Mouse (Mus musculus): ENCODE results near the gene Nup88. TPM values are rescaled to one million over a fixed set of nuclear protein-coding genes. Genes with fewer than 3 reads are reported as not detected.

Nup88 gene
- 10 to 100 TPM; 52.9 to 55.9 TPM for total RNA-seq (2021)
- long read RNA-seq, experiment 1, transcript Nup88-202 (17 exons, 2,389 nt) = major isoform, 28 of 64 reads
- long read RNA-seq, experiment 1, transcript Nup88-203 (17 exons, 2,453 nt) = minor isoform, 19 of 64 reads
- long read RNA-seq, experiment 1, partial matches to known transcripts = 9 of 64 reads
- long read RNA-seq, experiment 1, other reads (novel, unspliced or antisense) = 7 of 64 reads
- long read RNA-seq, experiment 2, transcript Nup88-202 (17 exons, 2,389 nt) = major isoform, 20 of 49 reads
- long read RNA-seq, experiment 2, transcript Nup88-203 (17 exons, 2,453 nt) = minor isoform, 9 of 49 reads
- long read RNA-seq, experiment 2, partial matches to known transcripts = 8 of 49 reads
- long read RNA-seq, experiment 2, other reads (novel, unspliced or antisense) = 12 of 49 reads

DNA sequence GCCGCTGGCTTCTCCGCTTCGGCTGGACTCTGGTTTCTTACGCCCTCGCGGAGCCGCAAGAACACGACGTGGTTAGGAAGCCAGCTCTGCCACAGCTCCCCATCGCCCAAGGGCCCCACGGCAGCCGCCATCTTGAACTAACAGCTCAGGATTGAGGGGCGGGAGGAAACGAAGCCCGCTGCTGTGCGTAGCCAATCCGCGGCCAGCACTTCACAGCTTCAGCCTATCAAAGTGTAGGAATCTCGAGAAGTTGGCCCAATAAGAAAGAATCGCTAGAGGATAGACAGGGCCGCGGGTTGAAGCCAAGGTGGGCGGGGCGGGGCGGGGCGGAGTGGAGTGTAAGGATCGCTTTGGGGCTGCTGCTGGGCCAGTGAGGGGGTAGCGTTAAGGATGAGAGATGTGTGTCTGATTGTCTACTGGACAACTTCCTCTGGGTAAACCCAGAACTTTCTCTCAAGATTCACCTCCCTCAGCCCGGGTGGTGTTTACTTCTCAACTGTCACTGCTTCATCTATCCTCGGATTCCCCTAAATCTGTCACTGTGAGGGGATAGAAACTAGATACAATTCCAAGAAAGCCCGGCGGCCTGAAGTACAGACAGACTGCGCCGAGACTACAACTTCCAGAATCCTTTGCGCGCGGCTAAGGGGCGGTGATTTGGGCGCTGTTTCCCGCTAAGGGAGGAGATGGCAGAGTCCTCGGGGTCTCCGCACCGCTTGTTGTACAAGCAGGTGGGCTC is at the start of gene Nup88, which contains the start of gene Rpain:
TSS of gene Nup88 (minus strand) at position 153 of the 739 bp plus-strand sequence.
TSS of gene Rpain (plus strand) at position 393 of the 739 bp plus-strand sequence.
- intact Hi-C loops (cut with DNase I) = no loop called here
- DNase-seq (ENCODE audit: low spot score in 2 of 2) = peak; percentile 96 to 97

DNA sequence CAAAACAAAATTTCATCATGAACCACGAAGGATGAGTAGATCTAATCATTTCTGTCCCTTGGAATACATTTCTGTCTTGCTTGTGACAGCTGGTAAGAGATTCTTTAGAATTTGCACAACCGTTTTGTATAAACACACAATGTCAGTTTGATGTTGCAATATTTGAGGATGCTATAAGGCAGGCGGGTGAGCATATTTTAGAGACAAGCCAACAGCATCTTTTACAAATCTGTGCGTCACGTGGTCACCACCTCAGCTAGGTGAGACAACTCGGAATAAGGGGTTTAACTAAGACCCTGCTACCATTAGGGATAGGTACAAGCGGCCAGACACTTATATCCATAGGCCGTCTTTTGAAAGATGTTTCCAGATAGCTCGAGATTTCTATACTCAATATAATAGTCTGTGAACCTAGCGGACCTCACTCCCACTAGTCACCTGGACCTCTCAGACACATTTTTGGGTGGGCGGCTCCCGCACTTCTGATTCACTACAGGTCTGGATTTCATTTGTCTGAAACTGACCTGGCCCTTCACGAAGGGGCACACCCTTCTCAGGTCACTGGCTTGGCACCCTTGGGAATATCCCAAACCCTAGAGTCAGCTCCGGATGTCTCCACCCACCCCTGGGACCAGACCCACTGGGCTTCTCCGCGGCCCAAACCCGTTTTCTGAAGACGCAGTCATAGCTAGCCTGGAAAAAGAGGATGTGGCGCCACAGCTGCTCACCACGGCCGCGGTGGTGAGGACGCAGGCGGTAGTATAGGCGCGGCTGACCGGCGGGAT is 48.8 kb upstream of the Nup88 start:
- intact Hi-C loops (cut with DNase I) = loop anchor here (5.0 kb wide), 1 partner anchor 34 kb away; no protein-coding TSS in a partner anchor
- peak; percentile 15 to 16 for DNase-seq (ENCODE audit: low spot score in 2 of 2)

DNA sequence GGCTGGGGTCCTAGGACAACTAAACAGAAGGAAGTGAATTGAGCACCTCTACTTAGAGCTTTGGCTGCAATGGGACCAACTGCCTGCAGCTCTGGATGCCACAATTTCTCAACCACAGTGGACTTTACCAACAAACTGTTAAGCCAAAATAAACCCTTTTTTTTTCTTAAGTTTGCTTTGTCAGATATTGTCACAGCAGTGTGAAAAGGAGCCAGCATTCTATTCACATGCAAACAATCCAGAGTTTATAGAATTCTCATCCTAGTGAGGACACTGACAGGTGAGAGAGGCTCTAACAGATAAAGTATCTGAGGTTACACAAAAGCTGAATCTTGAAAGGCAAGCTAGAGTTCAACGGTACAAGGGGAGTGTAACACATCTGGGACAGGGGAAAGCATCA is 47.3 kb upstream of the Nup88 start:
- no peak for DNase-seq (ENCODE audit: low spot score in 2 of 2)
- intact Hi-C loops (cut with DNase I) = loop anchor here (5.0 kb wide), 1 partner anchor 35 kb away; no protein-coding TSS in a partner anchor

DNA sequence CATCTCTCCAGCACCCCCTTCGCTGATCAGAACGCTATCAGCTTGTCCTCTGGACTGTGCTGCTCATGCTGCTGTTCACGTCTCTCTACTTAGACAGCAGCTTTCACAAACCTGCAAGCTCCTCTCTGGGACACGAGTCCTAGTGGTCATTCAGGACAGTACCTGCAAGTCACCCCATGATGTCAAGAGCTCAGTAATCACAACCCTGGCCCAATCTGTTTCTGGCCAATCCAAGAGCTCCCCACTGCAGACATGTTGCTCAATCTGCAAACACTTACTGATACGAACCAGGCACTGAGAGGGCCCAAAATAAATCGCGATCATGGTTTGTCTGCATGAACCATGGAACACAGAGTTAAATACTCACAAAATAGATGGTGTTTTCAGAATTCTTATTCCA is 43.0 kb upstream of the Nup88 start:
- intact Hi-C loops (cut with DNase I) = no loop called here
- DNase-seq (ENCODE audit: low spot score in 2 of 2) = no peak

DNA sequence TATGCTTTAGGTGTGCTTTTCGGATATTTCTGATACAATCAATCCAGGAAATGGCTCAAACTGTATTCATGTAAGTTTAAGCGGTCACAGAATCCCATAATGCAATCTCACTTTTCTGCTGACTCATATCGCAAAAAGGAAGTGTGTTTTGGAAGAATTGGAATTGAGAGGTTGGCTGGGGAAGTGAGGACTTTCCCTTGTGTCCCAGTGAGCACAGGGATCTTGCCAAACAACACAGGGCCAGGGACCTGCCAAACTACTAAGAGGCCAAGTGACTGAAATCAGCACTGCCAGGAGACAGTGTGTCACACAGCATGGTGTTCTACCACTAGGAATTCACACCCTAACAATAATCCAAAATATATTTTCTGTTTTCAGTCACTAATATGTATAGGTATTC is 38.5 kb upstream of the Nup88 start:
- DNase-seq (ENCODE audit: low spot score in 2 of 2) = no peak
- intact Hi-C loops (cut with DNase I) = no loop called here

DNA sequence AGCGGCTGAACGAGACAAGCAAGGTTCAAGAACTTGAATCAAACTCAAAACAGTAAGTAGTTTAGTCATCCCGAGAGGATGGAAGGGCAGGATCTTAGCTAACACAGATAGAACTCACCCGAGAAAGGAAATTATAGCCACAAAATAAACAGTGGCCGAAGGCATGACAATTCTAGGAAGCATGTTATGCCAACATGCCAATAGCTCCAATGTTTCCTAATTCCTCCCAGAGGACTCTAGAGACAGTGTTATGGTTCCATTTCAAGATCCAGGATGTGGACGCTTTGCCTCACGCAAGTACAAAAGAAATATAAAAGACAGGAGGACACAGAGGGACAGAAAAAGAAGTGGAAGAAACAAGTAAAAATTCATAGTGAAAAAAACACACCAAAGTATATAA is 38.1 kb upstream of the Nup88 start:
- intact Hi-C loops (cut with DNase I) = no loop called here
- no peak for DNase-seq (ENCODE audit: low spot score in 2 of 2)

DNA sequence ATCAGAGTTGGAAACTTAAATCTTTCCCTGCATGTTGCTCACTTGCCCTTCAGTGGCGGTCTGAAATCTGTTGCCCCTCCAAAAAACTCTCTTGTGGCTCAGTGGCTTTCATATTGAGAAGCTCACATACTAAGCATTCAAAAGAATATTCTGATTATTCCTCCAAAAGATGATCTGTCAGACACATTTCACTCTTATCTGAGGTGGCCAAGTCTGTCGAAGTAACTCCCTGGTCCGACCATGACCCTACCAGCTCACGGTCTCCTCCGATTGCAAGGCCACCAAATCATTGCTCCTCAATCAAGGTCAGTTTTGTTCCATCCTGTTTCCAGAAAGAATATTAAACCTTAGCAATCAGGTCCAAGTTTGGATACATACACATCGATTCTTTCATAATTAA is 37.3 kb upstream of the Nup88 start:
- no peak for DNase-seq (ENCODE audit: low spot score in 2 of 2)
- intact Hi-C loops (cut with DNase I) = no loop called here

DNA sequence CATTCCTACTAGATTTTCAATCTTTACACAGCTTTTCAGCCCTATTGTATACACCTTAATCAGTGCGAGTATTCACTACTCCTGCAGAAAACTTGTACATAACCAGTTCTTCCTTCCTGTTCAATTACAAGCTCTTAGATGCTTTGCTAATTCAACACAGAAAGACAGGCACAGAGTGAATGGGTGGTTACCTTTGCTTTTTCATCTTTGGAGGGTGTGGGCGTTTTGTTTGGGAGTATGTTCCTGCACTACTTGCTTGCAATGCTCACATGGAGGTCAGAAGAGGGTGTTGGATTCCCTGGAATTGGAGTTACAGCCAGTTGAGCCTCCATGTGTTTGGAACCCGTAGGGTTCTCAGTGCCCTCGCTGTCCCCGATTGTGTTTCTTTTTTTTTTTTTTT is 35.3 kb upstream of the Nup88 start:
- DNase-seq (ENCODE audit: low spot score in 2 of 2) = no peak

DNA sequence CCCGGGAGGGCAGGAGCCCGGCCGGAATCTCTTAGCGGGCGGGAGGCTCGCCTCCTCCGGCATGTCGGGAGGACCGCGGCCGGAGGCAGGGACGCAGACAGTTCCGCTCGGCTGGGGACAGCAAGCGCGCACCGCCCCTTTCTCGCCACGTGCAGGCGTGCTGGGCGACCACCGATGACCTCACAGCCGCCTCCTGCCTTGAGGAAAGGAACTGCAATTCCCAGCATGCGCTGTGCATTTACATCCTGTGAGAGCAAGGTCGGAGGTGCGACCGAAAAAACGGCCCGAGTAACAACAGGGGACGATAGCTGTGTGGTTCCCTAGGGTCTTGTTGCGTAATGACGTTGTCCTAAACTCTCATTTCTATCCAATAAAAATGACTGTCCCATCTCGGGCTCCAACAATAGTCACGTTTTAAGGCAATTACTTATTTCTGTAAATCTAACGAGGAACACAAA is 34.6 kb upstream of the Nup88 start, which contains the start of gene Dhx33:
TSS of gene Dhx33 (minus strand) at position 122 of the 458 bp plus-strand sequence.
- intact Hi-C loops (cut with DNase I) = loop anchor here (1.0 kb wide), 1 partner anchor 21 kb away; the partner anchor contains the start of gene C1qbp
- DNase-seq (ENCODE audit: low spot score in 2 of 2) = peak; percentile 97 to 98

More for the DNA sequence above, 35.3 kb upstream of the Nup88 start:
- intact Hi-C loops (cut with DNase I) = no loop called here

DNA sequence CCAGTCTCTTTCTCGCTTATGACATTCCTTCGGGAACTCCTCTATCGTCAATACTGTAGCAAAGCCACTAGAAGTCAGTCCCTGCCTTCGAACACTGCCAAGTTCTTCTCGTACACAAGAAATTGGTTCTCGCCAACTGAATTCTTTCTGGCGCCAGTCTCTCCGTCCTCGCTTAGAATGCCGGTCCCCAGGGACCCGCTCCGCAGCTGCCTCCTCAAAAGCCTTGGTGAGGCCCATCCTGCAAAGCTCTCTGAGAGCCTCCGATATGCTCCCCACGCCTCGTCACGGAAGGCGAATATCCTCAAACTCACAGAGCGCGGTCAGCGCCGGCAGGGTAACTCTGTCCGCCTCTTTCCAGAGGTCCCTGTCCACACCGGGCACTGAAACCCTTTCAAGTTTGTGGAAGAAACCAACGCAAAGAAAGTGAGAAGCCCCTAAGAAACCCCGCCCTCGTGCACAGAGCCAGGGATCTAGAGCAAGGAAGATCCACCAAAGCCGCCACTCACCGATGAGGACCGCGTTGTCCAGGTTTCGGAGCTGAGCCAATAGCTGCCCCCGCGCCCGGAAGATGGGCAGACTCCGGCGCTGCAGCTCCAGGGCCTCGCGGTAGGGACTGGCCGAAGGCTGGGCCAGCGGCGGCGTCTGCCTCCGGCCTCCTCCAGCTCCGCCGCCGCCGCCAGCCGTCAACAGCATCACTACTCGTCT is 34.0 kb upstream of the Nup88 start:
- peak in 1 of 2 experiments; percentile 48 for DNase-seq (ENCODE audit: low spot score in 2 of 2)
- intact Hi-C loops (cut with DNase I) = loop anchor here (1.0 kb wide), 1 partner anchor 20 kb away; the partner anchor contains the start of gene C1qbp

DNA sequence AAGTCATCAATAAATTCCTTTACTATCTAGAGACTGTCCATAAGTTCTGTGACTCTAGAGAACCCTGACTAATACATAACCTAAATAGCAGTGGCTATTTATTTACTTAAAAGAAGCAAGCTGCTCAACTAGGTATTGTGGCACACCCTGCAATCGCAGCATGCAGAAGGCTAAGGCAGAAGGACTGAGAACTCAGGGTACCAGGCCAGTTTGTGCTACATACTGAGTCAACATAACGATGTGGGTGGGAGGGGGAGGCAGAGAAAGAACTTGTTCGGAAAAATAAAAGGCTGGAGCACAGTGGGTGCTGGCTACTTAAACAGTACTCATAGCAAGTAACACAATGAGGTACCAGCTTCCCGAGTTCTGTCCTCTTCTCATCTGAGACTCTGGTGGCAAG is 31.4 kb upstream of the Nup88 start:
- DNase-seq (ENCODE audit: low spot score in 2 of 2) = peak in 1 of 2 experiments; percentile 28
- intact Hi-C loops (cut with DNase I) = no loop called here

DNA sequence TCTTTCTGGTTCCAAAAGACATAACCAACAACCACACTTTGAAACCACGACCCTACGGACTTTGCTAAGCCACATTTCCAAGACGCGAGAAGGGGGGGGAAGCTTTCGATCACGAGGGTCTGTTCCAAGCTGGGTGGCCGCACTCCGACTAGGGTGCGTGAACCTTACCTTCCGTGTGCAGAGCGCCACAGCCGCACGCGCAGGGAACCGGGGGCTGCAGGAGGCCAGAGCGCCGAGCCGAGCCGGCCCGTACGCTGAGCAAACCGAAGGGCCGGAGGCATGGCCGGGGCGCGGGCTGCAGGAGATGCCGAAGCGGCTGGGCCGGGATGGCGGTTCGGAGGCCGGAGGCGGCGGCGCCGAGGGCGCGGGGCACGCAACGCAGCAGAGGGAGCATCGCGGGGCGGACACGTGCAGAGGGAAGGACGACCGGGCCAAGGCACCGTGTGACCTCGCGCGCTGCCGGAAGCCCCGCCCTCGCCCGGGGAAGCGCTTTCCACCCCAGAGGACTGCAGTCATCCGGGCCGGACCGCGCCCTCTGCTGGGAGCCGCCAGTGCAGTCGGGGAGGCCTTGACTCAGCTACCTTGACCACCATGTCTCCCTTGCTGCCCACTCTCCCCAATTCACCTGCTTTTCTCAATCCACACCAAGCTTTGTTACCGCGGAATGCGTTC is 12.9 kb upstream of the Nup88 start, which contains the start of gene C1qbp:
TSS of gene C1qbp (minus strand) at position 470 of the 672 bp plus-strand sequence.
- DNase-seq (ENCODE audit: low spot score in 2 of 2) = peak; percentile 92 to 94
- intact Hi-C loops (cut with DNase I) = loop anchor here (1.0 kb wide), 1 partner anchor 22 kb away; the partner anchor contains the start of gene Dhx33

DNA sequence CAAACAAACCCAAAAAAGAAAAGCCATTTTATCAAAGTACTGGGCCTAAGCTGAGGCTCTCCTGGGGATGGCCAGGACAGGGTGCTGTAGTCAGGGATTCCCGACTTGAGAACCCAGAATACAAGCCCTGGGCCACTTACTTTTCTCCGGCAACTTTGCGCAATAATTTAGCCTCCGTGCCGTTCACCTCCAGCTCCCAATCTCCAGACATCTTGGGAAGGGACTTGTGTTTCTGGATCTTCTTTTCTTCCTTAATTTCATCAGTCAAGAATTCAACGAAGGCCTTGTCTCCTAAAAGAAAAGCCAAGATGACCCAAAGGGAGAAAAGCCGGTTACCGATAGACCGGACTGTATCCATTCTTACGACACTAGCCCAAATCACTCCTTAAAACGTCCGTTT is 12.3 kb upstream of the Nup88 start:
- no peak for DNase-seq (ENCODE audit: low spot score in 2 of 2)
- intact Hi-C loops (cut with DNase I) = no loop called here

DNA sequence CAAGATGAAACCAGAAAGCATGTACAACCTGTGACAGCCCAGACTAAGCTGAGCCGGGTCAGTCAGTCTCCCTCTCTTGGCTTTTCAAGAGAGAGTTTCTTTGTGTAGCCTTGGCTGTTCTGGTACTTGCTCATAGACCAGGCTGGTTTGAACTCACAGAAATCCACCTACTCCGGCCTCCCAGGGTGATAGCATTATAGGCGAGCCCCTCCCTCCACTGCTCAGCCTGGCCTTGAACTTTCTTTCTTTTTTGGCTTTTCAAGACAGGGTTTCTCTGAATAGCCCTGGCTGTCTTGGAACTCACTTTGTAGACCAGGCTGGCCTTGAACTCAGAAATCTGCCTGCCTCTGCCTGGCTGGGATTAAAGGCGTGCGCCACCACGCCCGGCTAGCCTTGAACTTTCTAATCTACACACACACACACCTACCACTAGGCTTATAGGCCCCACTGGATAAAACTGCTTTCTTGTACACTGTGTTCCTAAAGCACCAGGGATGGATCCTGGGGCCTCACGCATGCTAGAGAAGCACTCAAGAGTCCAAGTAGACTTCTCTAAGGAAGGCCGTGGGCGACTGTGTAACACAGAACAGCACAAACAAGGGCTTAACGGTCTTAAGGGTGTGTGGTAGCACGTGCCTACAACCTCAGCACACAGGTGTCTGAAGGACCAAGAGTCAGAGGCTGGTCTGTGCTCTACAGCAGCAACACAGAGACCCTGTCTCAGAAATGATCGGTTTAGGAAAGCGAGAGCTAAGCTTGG is 11.2 kb upstream of the Nup88 start:
- no peak for DNase-seq (ENCODE audit: low spot score in 2 of 2)
- intact Hi-C loops (cut with DNase I) = no loop called here

DNA sequence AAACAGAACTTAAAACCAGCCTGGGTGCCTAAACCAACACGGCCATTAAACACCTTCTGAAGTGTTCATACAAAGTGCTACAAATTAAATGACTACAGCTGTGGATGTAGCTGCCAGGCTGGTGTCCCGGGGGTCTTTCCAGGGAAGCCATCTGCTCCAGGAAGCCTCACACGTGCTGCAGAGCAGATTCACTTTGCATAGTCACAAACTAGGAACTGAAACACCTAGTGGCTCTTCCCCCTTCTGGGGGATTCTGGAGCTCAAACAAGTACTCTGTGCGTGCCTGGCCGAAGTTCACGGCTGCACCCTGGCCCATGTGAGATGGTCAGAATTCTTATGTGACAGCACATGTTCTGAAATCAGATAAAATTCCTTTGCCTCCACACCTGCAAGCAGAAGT is 10.5 kb upstream of the Nup88 start:
- intact Hi-C loops (cut with DNase I) = no loop called here

DNA sequence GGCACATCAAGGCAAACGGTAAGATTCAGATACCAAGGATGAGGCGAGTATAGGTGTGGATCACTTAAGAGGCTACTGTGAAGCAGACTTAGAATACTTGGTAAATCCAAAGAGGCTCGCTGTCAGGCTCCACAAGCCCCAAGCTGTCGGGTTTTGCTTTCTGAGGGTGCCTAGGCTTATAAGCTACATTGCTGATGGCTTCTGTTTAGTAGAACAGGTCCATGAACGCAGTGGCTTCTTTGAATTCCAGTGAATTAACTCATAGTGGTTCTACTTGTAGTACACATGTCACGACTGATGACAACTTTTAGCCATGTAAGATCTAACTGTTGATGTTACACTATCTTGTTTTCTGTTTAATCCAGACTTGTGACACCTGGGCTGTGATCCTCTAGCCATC is 7.5 kb upstream of the Nup88 start:
- intact Hi-C loops (cut with DNase I) = no loop called here
- DNase-seq (ENCODE audit: low spot score in 2 of 2) = no peak

More for the DNA sequence above, 10.5 kb upstream of the Nup88 start:
- no peak for DNase-seq (ENCODE audit: low spot score in 2 of 2)

DNA sequence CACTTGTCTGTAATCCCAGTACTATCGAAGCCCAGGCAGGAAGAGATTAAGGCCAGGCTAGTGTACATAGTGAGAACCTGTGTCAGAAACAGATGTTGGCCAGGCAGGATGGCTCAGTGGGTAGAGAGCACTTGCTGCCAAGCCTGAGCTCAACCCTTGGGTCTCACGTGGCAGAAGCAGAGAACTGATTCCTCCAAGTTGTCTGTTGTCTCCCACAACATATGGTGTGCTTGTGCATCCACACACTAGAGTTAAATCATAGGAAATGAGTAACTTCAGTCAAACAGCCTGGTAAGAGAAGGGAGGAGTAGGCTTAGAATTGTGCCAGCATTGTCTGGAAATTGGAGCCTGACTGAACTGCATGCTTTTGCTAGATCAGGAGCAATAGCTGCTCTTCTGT is 5.4 kb upstream of the Nup88 start:
- intact Hi-C loops (cut with DNase I) = no loop called here
- peak in 1 of 2 experiments; percentile 36 for DNase-seq (ENCODE audit: low spot score in 2 of 2)
